Mouse (Mus musculus): Measurements from ENCODE around the gene Ubn2. TPM values are rescaled to one million over a fixed set of nuclear protein-coding genes. Genes with fewer than 3 reads are reported as not detected.
"Not testable (repeated sequence)": the region's sequence is repeated elsewhere in the genome, so short reads cannot be mapped to it uniquely, and the experiment has no call there.

The Ubn2 gene
- total RNA-seq (2021) = 10 to 100 TPM; 27.5 to 29.5 TPM

GRCm38 (mm10) chr6:38433261-38434033 is at the start of gene Ubn2:
TSS of gene Ubn2 (plus strand) at chr6:38433950.
- DNase-seq = peak; percentile 98

- DNase-seq = peak; percentile 7
Measured at GRCm38 (mm10) chr6:38389671-38390070, 44.1 kb upstream of the Ubn2 start.

GRCm38 (mm10) chr6:38432457-38432856 is 1.3 kb upstream of the Ubn2 start:
- DNase-seq = peak; percentile 8

GRCm38 (mm10) chr6:38434055-38435023 is 589 bp downstream of the Ubn2 start:
- peak; percentile 70 for DNase-seq

GRCm38 (mm10) chr6:38443842-38444241 is 10.1 kb downstream of the Ubn2 start:
- no peak for DNase-seq

- DNase-seq = no peak
Measured at GRCm38 (mm10) chr6:38448295-38448694, 14.5 kb downstream of the Ubn2 start.

GRCm38 (mm10) chr6:38453049-38453448 is 19.3 kb downstream of the Ubn2 start:
- DNase-seq = no peak

- DNase-seq = not testable (repeated sequence)
Measured at GRCm38 (mm10) chr6:38456425-38456824, 22.7 kb downstream of the Ubn2 start.

- no peak for DNase-seq
Measured at GRCm38 (mm10) chr6:38458075-38458474, 24.3 kb downstream of the Ubn2 start.

GRCm38 (mm10) chr6:38469591-38469990 is 35.8 kb downstream of the Ubn2 start:
- no peak for DNase-seq

- DNase-seq = no peak
Measured at GRCm38 (mm10) chr6:38481694-38482371, 48.1 kb downstream of the Ubn2 start.

GRCm38 (mm10) chr6:38492550-38492949 is 58.8 kb downstream of the Ubn2 start:
- DNase-seq = peak; percentile 63

GRCm38 (mm10) chr6:38495641-38496040 is 61.9 kb downstream of the Ubn2 start:
- no peak for DNase-seq

- no peak for DNase-seq
Measured at GRCm38 (mm10) chr6:38512096-38512495, 78.3 kb downstream of the Ubn2 start.

- DNase-seq = no peak
Measured at GRCm38 (mm10) chr6:38512830-38513229, 79.1 kb downstream of the Ubn2 start.

- DNase-seq = no peak
Measured at GRCm38 (mm10) chr6:38515201-38515600, 81.5 kb downstream of the Ubn2 start.

GRCm38 (mm10) chr6:38523851-38524250 is 90.1 kb downstream of the Ubn2 start:
- DNase-seq = no peak

- DNase-seq = peak; percentile 18
Measured at GRCm38 (mm10) chr6:38531211-38531820, 97.6 kb downstream of the Ubn2 start.

- peak; percentile 48 for DNase-seq
Measured at GRCm38 (mm10) chr6:38532500-38533420, 99.0 kb downstream of the Ubn2 start.

GRCm38 (mm10) chr6:38533428-38534405 is 100.0 kb downstream of the Ubn2 start, which contains the start of gene Fmc1:
TSS of gene Fmc1 (plus strand) at chr6:38533502.
- DNase-seq = peak; percentile 97

All from heart, postnatal 4 days (tissue).